Mouse (Mus musculus) erythroblast, adult 5-6 weeks (primary cell): ENCODE data around the gene Gm28308. TPM values are rescaled to one million over a fixed set of nuclear protein-coding genes. Genes with fewer than 3 reads are reported as not detected.

Experiments used
- ATAC-seq: replicated peaks from 2 replicates; pipeline ENCODE4 v1.8.0; 2016; ENCODE audit warnings: moderate number of reproducible peaks, mild to moderate bottlenecking, moderate TSS enrichment, inconsistent platforms; ENCODE audit not compliant: poor library complexity, low FRiP score, severe bottlenecking
- total RNA-seq, 2 experiments: library from RNA; stranded (forward) in 1 of 2; stranded (reverse) in 1 of 2; fragments of 150-400 nt in 1 of 2; fragments of 200-764, 138-1000 nt in 1 of 2; gene quantifications; 2 replicates each; pipeline versions ENCODE4 v1.2.3 to v1.2.4; 2015 to 2017; ENCODE audit warnings: low replicate concordance in 2 of 2

The Gm28308 gene
- total RNA-seq, 2 experiments from 2014 or later, result not detected

- no peak for ATAC-seq
These were observed 4.1 kb downstream of the Gm28308 start for GRCm38 (mm10) chr6:52208868-52209684.

- ATAC-seq, result no peak
These were observed 4.9 kb downstream of the Gm28308 start, which contains the start of gene Hoxa6 for GRCm38 (mm10) chr6:52208072-52208867. Gene Hoxa6 (minus strand): TSS chr6:52208722.

- ATAC-seq, result no peak
These were observed 5.5 kb downstream of the Gm28308 start for GRCm38 (mm10) chr6:52207684-52207976.

- no peak for ATAC-seq
These were observed 6.1 kb downstream of the Gm28308 start for GRCm38 (mm10) chr6:52206882-52207683.

GRCm38 (mm10) chr6:52205638-52206621, 7.2 kb downstream of the Gm28308 start:
- ATAC-seq, result no peak

- no peak for ATAC-seq
These were observed 7.9 kb downstream of the Gm28308 start for GRCm38 (mm10) chr6:52205221-52205620.

- ATAC-seq, result no peak
These were observed 8.9 kb downstream of the Gm28308 start, which contains the start of gene Hoxa5 for GRCm38 (mm10) chr6:52204050-52204752. Gene Hoxa5 (minus strand): TSS chr6:52204587.

GRCm38 (mm10) chr6:52203371-52204049, 9.6 kb downstream of the Gm28308 start:
- ATAC-seq, result no peak

GRCm38 (mm10) chr6:52203121-52203370, 10.1 kb downstream of the Gm28308 start:
- ATAC-seq, result no peak

GRCm38 (mm10) chr6:52202362-52203120, 10.6 kb downstream of the Gm28308 start:
- ATAC-seq, result no peak

- no peak for ATAC-seq
These were observed 11.9 kb downstream of the Gm28308 start for GRCm38 (mm10) chr6:52201269-52201668.

GRCm38 (mm10) chr6:52200751-52201250, 12.3 kb downstream of the Gm28308 start:
- ATAC-seq, result no peak

GRCm38 (mm10) chr6:52200073-52200750, 12.9 kb downstream of the Gm28308 start:
- no peak for ATAC-seq

GRCm38 (mm10) chr6:52197271-52197670, 15.9 kb downstream of the Gm28308 start:
- ATAC-seq, result no peak

- ATAC-seq, result no peak
These were observed 16.3 kb downstream of the Gm28308 start for GRCm38 (mm10) chr6:52196811-52197210.

GRCm38 (mm10) chr6:52194690-52195089, 18.4 kb downstream of the Gm28308 start:
- no peak for ATAC-seq
